Mouse (Mus musculus) embryonic fibroblast, embryonic 13.5 days (primary cell): ENCODE results near the gene H3f3a. TPM values are rescaled to one million over a fixed set of nuclear protein-coding genes. Genes with fewer than 3 reads are reported as not detected.
A peak's percentile ranks its signal among the peaks of the same experiment; 100 is the strongest.
"Not testable (repeated sequence)": the region's sequence is repeated elsewhere in the genome, so short reads cannot be mapped to it uniquely, and the experiment has no call there.

Experiments
- H3K27ac ChIP-seq: 2 replicates; pipeline ENCODE4 v1.5.1; 2012; ENCODE audit warnings: low read length, control low read depth, inconsistent platforms; ENCODE audit not compliant: insufficient read depth
- H3K4me1 ChIP-seq: 2 replicates; pipeline ENCODE4 v1.6.1; 2011; ENCODE audit warnings: low read length; ENCODE audit not compliant: control insufficient read depth, insufficient read depth
- H3K4me3 ChIP-seq: 2 replicates; pipeline ENCODE4 v1.5.1; 2011; ENCODE audit warnings: mild to moderate bottlenecking, control low read depth, low read length; ENCODE audit not compliant: insufficient read depth
- CTCF ChIP-seq: IDR thresholded peaks from 2 replicates; pipeline ENCODE4 v1.5.1; 2011; ENCODE audit warnings: mild to moderate bottlenecking, control low read depth, low read length, moderate library complexity, borderline replicate concordance; ENCODE audit not compliant: insufficient read depth
- POLR2A ChIP-seq: IDR thresholded peaks from 2 replicates; pipeline ENCODE4 v1.6.1; 2011; ENCODE audit warnings: low read depth, mild to moderate bottlenecking, control low read depth, low read length, moderate library complexity
- polyA plus RNA-seq: library from polyadenylated mRNA; stranded (reverse); fragments of >200 nt; gene quantifications from 2 replicates; pipeline ENCODE4 v1.2.4, GENCODE M21; 2011; ENCODE audit warnings: low read depth; ENCODE audit not compliant: missing spikeins, insufficient read length

Gene H3f3a
- polyA plus RNA-seq, 1 experiment, result 820 TPM

GRCm38 (mm10) chr1:180838014-180838413 lies 24.3 kb upstream of the H3f3a start:
- Histone ChIP-seq H3K4me1 (peaks cover 2% of the 10 kb centered on the region; the same call in 1 of the 2 replicates), H3K4me3 (no peak overlapping the region), H3K27ac (peak overlapping the region; percentile 69)
- TF ChIP-seq CTCF, result no peak
- peak; percentile 64 for TF ChIP-seq POLR2A

- TF ChIP-seq CTCF, result no peak
- no peak for TF ChIP-seq POLR2A
- Histone ChIP-seq H3K4me1 (peaks cover 2% of the 10 kb centered on the region; the same call in 1 of the 2 replicates), H3K27ac (peak overlapping the region; percentile 69; the same call in 1 of the 2 replicates), H3K4me3 (no peak overlapping the region)
Observed at GRCm38 (mm10) chr1:180837186-180837585, 23.4 kb upstream of the H3f3a start.

GRCm38 (mm10) chr1:180836467-180836866 lies 22.7 kb upstream of the H3f3a start:
- H3K4me3 ChIP-seq, H3K4me1 ChIP-seq, H3K27ac ChIP-seq: not testable (repeated sequence)

- no peak for TF ChIP-seq CTCF
- TF ChIP-seq POLR2A, result no peak
- no peak overlapping the region for H3K4me3 ChIP-seq
- H3K27ac ChIP-seq, result no peak overlapping the region
- peaks cover 2% of the 10 kb centered on the region; the same call in 1 of the 2 replicates for H3K4me1 ChIP-seq
Observed at GRCm38 (mm10) chr1:180835273-180836015, 21.7 kb upstream of the H3f3a start.

- TF ChIP-seq POLR2A (no peak), CTCF (no peak)
- Histone ChIP-seq H3K27ac (no peak overlapping the region), H3K4me1 (no peaks in the 10 kb centered on the region), H3K4me3 (no peak overlapping the region)
Observed at GRCm38 (mm10) chr1:180830588-180831346, 17.0 kb upstream of the H3f3a start.

GRCm38 (mm10) chr1:180830175-180830574 lies 16.4 kb upstream of the H3f3a start:
- Histone ChIP-seq H3K27ac (no peak overlapping the region), H3K4me1 (no peaks in the 10 kb centered on the region), H3K4me3 (no peak overlapping the region)
- no peak for TF ChIP-seq POLR2A
- no peak for TF ChIP-seq CTCF

GRCm38 (mm10) chr1:180829775-180830174 lies 16.0 kb upstream of the H3f3a start:
- TF ChIP-seq CTCF (no peak), POLR2A (no peak)
- H3K4me3 ChIP-seq, result no peak overlapping the region
- H3K4me1 ChIP-seq, result no peaks in the 10 kb centered on the region
- no peak overlapping the region for H3K27ac ChIP-seq

GRCm38 (mm10) chr1:180826634-180827033 lies 12.9 kb upstream of the H3f3a start:
- no peak overlapping the region for H3K27ac ChIP-seq
- H3K4me3 ChIP-seq, result no peak overlapping the region
- H3K4me1 ChIP-seq, result no peaks in the 10 kb centered on the region
- no peak for TF ChIP-seq CTCF
- TF ChIP-seq POLR2A, result no peak

GRCm38 (mm10) chr1:180824721-180825120 lies 11.0 kb upstream of the H3f3a start:
- Histone ChIP-seq H3K27ac (no peak overlapping the region), H3K4me1 (no peaks in the 10 kb centered on the region), H3K4me3 (no peak overlapping the region)
- TF ChIP-seq CTCF, result no peak

- no peak for TF ChIP-seq CTCF
- no peak for TF ChIP-seq POLR2A
- no peak overlapping the region for H3K27ac ChIP-seq
- H3K4me1 ChIP-seq, result no peaks in the 10 kb centered on the region
- no peak overlapping the region for H3K4me3 ChIP-seq
Observed at GRCm38 (mm10) chr1:180823716-180824115, 10.0 kb upstream of the H3f3a start.
